In the genomic region with DNA sequence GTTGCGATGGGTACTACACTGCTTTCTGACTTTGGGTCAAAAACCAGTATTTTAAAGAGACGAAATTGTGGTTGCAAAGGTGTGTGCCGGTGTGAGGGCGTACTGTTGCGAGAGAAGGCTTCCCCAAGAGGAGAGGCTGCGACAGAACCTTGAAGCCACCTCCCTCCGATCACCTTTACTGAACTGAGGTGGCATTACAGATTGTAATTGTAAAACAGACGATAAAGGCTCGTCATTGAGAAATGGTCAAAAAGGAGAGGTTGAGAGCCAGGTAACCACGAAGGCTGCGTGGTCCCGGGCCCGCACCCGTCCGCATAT, we compare ENCODE assay signal across 8 mouse cellular contexts. TPM values are rescaled to one million over a fixed set of nuclear protein-coding genes. Genes with fewer than 3 reads are reported as not detected.
DNase-seq lines count a peak whose midpoint lies in the region; ATAC-seq and TF ChIP-seq lines count a peak whose summit lies in the region.

No protein-coding gene starts in this region.

- no peaks in the 10 kb centered on the region for H3K9me3 ChIP-seq in heart, embryonic 12.5 days (replicated peaks)
- no peaks in the 10 kb centered on the region for H3K9me3 ChIP-seq in limb, embryonic 14.5 days (ENCODE audit: control insufficient read depth, low read length)
- H3K9me3 ChIP-seq in stomach, embryonic 14.5 days (ENCODE audit: control insufficient read depth, low read depth, low read length): no peaks in the 10 kb centered on the region

- H3K4me3 ChIP-seq in heart, embryonic 12.5 days: peak overlapping the region; percentile 72
- H3K4me3 ChIP-seq in limb, embryonic 14.5 days (replicated peaks; ENCODE audit: low read length): peak overlapping the region; percentile 76
- peak overlapping the region; percentile 62 for H3K4me3 ChIP-seq in stomach, embryonic 14.5 days (ENCODE audit: low read depth, low read length)

- H3K4me1 ChIP-seq in heart, embryonic 12.5 days (replicated peaks): peaks cover 4% of the 10 kb centered on the region
- H3K4me1 ChIP-seq in limb, embryonic 14.5 days (ENCODE audit: control insufficient read depth, insufficient read depth, low read length): peaks cover 6% of the 10 kb centered on the region
- H3K4me1 ChIP-seq in stomach, embryonic 14.5 days (ENCODE audit: control insufficient read depth, insufficient read depth, low read length): 0 out of 2 replicates have a peak, but pooled peaks cover 7% of the 10 kb centered on the region

- no peaks in the 10 kb centered on the region for H3K27me3 ChIP-seq in heart, embryonic 12.5 days (replicated peaks)
- no peaks in the 10 kb centered on the region for H3K27me3 ChIP-seq in limb, embryonic 14.5 days (ENCODE audit: control insufficient read depth, insufficient read depth, low read length)
- no peaks in the 10 kb centered on the region for H3K27me3 ChIP-seq in stomach, embryonic 14.5 days (ENCODE audit: control insufficient read depth, insufficient read depth, low read length)

- peak overlapping the region; percentile 68 for H3K4me2 ChIP-seq in heart, embryonic 12.5 days
- peak overlapping the region; percentile 79 for H3K4me2 ChIP-seq in limb, embryonic 14.5 days (replicated peaks; ENCODE audit: low read depth, low read length, severe bottlenecking)
- H3K4me2 ChIP-seq in stomach, embryonic 14.5 days (replicated peaks; ENCODE audit: low read depth, low read length): peak overlapping the region; percentile 82

- peak overlapping the region; percentile 91 for H3K27ac ChIP-seq in heart, embryonic 12.5 days (ENCODE audit: poor library complexity, severe bottlenecking)
- peak overlapping the region; percentile 81 for H3K27ac ChIP-seq in limb, embryonic 14.5 days (replicated peaks; ENCODE audit: low read depth, low read length)
- peak overlapping the region; percentile 86 for H3K27ac ChIP-seq in stomach, embryonic 14.5 days (ENCODE audit: low read length)

- WGBS in heart, embryonic 12.5 days: 3% methylated on average over 15 of the region's 15 CpGs
- 2% methylated on average over 15 of the region's 15 CpGs for WGBS in limb, embryonic 14.5 days
- 1% methylated on average over 15 of the region's 15 CpGs for WGBS in stomach, embryonic 14.5 days

- intact Hi-C loops in heart, postnatal 14 days (cut with DNase I): no loop called here

- peak overlapping the region; percentile 83 for H3K9ac ChIP-seq in heart, embryonic 12.5 days
- peak overlapping the region; percentile 79 for H3K9ac ChIP-seq in limb, embryonic 14.5 days (ENCODE audit: low read depth, low read length, severe bottlenecking)
- peak overlapping the region; percentile 62 for H3K9ac ChIP-seq in stomach, embryonic 14.5 days (replicated peaks; ENCODE audit: low read depth, low read length)

- no peak for DNase-seq in heart, postnatal 14 days
- DNase-seq in limb, embryonic 14.5 days (ENCODE audit: low spot score): no peak
- no peak for DNase-seq in urinary bladder, postnatal 4 days (ENCODE audit: low spot score in 2 of 2)
- DNase-seq in gastrocnemius, adult 18-20 months (ENCODE audit: low spot score): no peak

- no peak for TF ChIP-seq POLR2A in limb, embryonic 14.5 days (IDR thresholded peaks at IDR 0.05; ENCODE audit: borderline replicate concordance, extremely low read depth, insufficient read depth, insufficient read length)

- peaks cover 6% of the 10 kb centered on the region; the same call in 1 of the 2 replicates for H3K36me3 ChIP-seq in heart, embryonic 12.5 days
- peaks cover 6% of the 10 kb centered on the region for H3K36me3 ChIP-seq in limb, embryonic 14.5 days (ENCODE audit: control insufficient read depth, insufficient read depth, low read length)
- H3K36me3 ChIP-seq in stomach, embryonic 14.5 days (ENCODE audit: control insufficient read depth, insufficient read depth, low read length): no peaks in the 10 kb centered on the region

- ATAC-seq in heart, embryonic 12.5 days (ENCODE audit: insufficient number of reproducible peaks, low FRiP score): peak; percentile 4; the same call in 1 of the 2 replicates
- ATAC-seq in CD4-positive, CD25-positive, alpha-beta regulatory T cell, adult 4 months: peak; percentile 36
- ATAC-seq in erythroblast, adult 5-6 weeks (replicated peaks; ENCODE audit: low FRiP score, poor library complexity, severe bottlenecking): peak; percentile 63
- ATAC-seq in limb, embryonic 14.5 days (ENCODE audit: low FRiP score, low read depth): no peak
- peak; percentile 5; the same call in 1 of the 2 replicates for ATAC-seq in stomach, embryonic 14.5 days (ENCODE audit: insufficient number of reproducible peaks, insufficient read depth, low FRiP score, low read depth)

RNA-seq across cellular contexts. Expression of a gene that starts 0.6 kb away (rescaled TPM):
- polyA plus RNA-seq in heart, embryonic 12.5 days (2016; fragmentation: Nextera tagmentation; extraction: Ambion mirVana): 32.2 and 33.5 TPM in 2 replicates
- total RNA-seq in heart, postnatal 14 days (2021): 10 to 100 TPM; 27.1 to 29.1 TPM
- polyA plus RNA-seq in CD4-positive, CD25-positive, alpha-beta regulatory T cell, adult 4 months (2017; shearing (Covaris generic)): 10 to 100 TPM; 44.6 to 52.4 TPM
- total RNA-seq in erythroblast, adult 5-6 weeks (2015; ENCODE audit: low replicate concordance): 12.7 and 19.6 TPM in 2 replicates
- 12.8 and 12.9 TPM in 2 replicates for total RNA-seq in erythroblast, adult 5-6 weeks (2017; ENCODE audit: low replicate concordance)
- polyA plus RNA-seq in limb, embryonic 14.5 days (2012; rRNA removed): 26.5 and 39.5 TPM in 2 replicates
- 20.7 and 23.2 TPM in 2 replicates for polyA plus RNA-seq in limb, embryonic 14.5 days (2014; fragmentation: Nextera tagmentation; extraction: Ambion mirVana)
- 26.1 and 31.3 TPM in 2 replicates for polyA plus RNA-seq in stomach, embryonic 14.5 days (2014; fragmentation: Nextera tagmentation; extraction: Ambion mirVana)
- total RNA-seq in gastrocnemius, adult 18-20 months (2021): 10 to 100 TPM; 12.8 to 13.6 TPM

RNA-seq across cellular contexts. Expression of a gene that starts 18.2 kb away (rescaled TPM):
- 0.98 TPM in 1 of 2 replicates, not detected in the other for polyA plus RNA-seq in heart, embryonic 12.5 days (2016; fragmentation: Nextera tagmentation; extraction: Ambion mirVana)
- 1 to 10 TPM; 1.2 to 2.0 TPM for total RNA-seq in heart, postnatal 14 days (2021)
- polyA plus RNA-seq in CD4-positive, CD25-positive, alpha-beta regulatory T cell, adult 4 months (2017; shearing (Covaris generic)): 1 to 10 TPM; 1.2 to 1.8 TPM
- total RNA-seq in erythroblast, adult 5-6 weeks (2015; ENCODE audit: low replicate concordance): not detected in 2 replicates
- total RNA-seq in erythroblast, adult 5-6 weeks (2017; ENCODE audit: low replicate concordance): not detected in 2 replicates
- polyA plus RNA-seq in limb, embryonic 14.5 days (2012; rRNA removed): 1.2 and 1.7 TPM in 2 replicates
- polyA plus RNA-seq in limb, embryonic 14.5 days (2014; fragmentation: Nextera tagmentation; extraction: Ambion mirVana): 0.35 TPM in 1 of 2 replicates, not detected in the other
- polyA plus RNA-seq in stomach, embryonic 14.5 days (2014; fragmentation: Nextera tagmentation; extraction: Ambion mirVana): 0.59 and 0.73 TPM in 2 replicates
- not detected for total RNA-seq in gastrocnemius, adult 18-20 months (2021)

RNA-seq across cellular contexts. Expression of a gene that starts 44.2 kb away (rescaled TPM):
- 67.7 and 74.2 TPM in 2 replicates for polyA plus RNA-seq in heart, embryonic 12.5 days (2016; fragmentation: Nextera tagmentation; extraction: Ambion mirVana)
- total RNA-seq in heart, postnatal 14 days (2021): 10 to 100 TPM; 61.2 to 62.1 TPM
- polyA plus RNA-seq in CD4-positive, CD25-positive, alpha-beta regulatory T cell, adult 4 months (2017; shearing (Covaris generic)): 100 to 1,000 TPM in 1 of 2 experiments, 10 to 100 TPM in 1; 96.0 to 101 TPM
- total RNA-seq in erythroblast, adult 5-6 weeks (2015; ENCODE audit: low replicate concordance): 50.6 and 51.7 TPM in 2 replicates
- total RNA-seq in erythroblast, adult 5-6 weeks (2017; ENCODE audit: low replicate concordance): 36.5 and 38.8 TPM in 2 replicates
- polyA plus RNA-seq in limb, embryonic 14.5 days (2012; rRNA removed): 59.8 and 86.2 TPM in 2 replicates
- polyA plus RNA-seq in limb, embryonic 14.5 days (2014; fragmentation: Nextera tagmentation; extraction: Ambion mirVana): 119 and 122 TPM in 2 replicates
- polyA plus RNA-seq in stomach, embryonic 14.5 days (2014; fragmentation: Nextera tagmentation; extraction: Ambion mirVana): 123 and 135 TPM in 2 replicates
- 10 to 100 TPM; 51.4 to 68.7 TPM for total RNA-seq in gastrocnemius, adult 18-20 months (2021)
